Mouse (Mus musculus) embryonic facial prominence, embryonic 14.5 days (tissue): ENCODE measurements around the gene Dnah6. TPM values are rescaled to one million over a fixed set of nuclear protein-coding genes. Genes with fewer than 3 reads are reported as not detected.

Experiments used
- ATAC-seq: fragments of 200-750 bp; cut with Nextera tagmentation; 2 replicates; pipeline ENCODE4 v1.8.0; 2017; ENCODE audit warnings: low read depth, moderate number of reproducible peaks, moderate TSS enrichment
- DNase-seq: peaks from one replicate; pipeline ENCODE4 v3.0.0-alpha.2; 2015; ENCODE audit warnings: low spot score
- H3K27ac ChIP-seq: fragments of 300-500 bp; sonication (generic); replicated peaks from 2 replicates; pipeline ENCODE4 v1.5.1; 2014; ENCODE audit warnings: low read depth, mild to moderate bottlenecking, low read length, moderate library complexity
- H3K27me3 ChIP-seq: fragments of 300-500 bp; sonication (generic); replicated peaks from 2 replicates; pipeline ENCODE4 v1.6.1; 2014; ENCODE audit warnings: low read length; ENCODE audit not compliant: control insufficient read depth, insufficient read depth
- H3K36me3 ChIP-seq: fragments of 300-500 bp; sonication (generic); 2 replicates; pipeline ENCODE4 v1.6.1; 2014; ENCODE audit warnings: low read length, mixed read lengths; ENCODE audit not compliant: control insufficient read depth, insufficient read depth
- H3K4me1 ChIP-seq: fragments of 300-500 bp; sonication (generic); 2 replicates; pipeline ENCODE4 v1.6.1; 2014; ENCODE audit warnings: antibody characterized with exemption, low read length; ENCODE audit not compliant: control insufficient read depth, insufficient read depth
- H3K4me2 ChIP-seq: fragments of 300-500 bp; sonication (generic); 2 replicates; pipeline ENCODE4 v1.6.1; 2014; ENCODE audit warnings: low read depth, mild to moderate bottlenecking, low read length, moderate library complexity, mixed read lengths
- H3K4me3 ChIP-seq: fragments of 300-500 bp; sonication (generic); 2 replicates; pipeline ENCODE4 v1.5.1; 2014; ENCODE audit warnings: low read depth, mild to moderate bottlenecking, low read length
- H3K9ac ChIP-seq: fragments of 300-500 bp; sonication (generic); 2 replicates; pipeline ENCODE4 v1.6.1; 2014; ENCODE audit warnings: low read depth, mild to moderate bottlenecking, low read length, moderate library complexity, mixed read lengths
- H3K9me3 ChIP-seq: fragments of 300-500 bp; sonication (generic); 2 replicates; pipeline ENCODE4 v1.6.1; 2016; ENCODE audit warnings: low read length; ENCODE audit not compliant: control insufficient read depth
- WGBS: fragments of 180-500 bp; shearing (Covaris S2); extraction: QIAGEN DNeasy Blood & Tissue Kit; methylation state at CpG from one replicate; pipeline ENCODE4 v1.1.7; 2014; 5-methylcytosine and 5-hydroxymethylcytosine counted together
- polyA plus RNA-seq: library from polyadenylated mRNA; unstranded; fragments of >200 nt; fragmentation: Nextera tagmentation; extraction: Ambion mirVana; gene quantifications from 2 replicates; pipeline ENCODE4 v1.2.1, GENCODE M21; 2014

Gene Dnah6
- polyA plus RNA-seq, 1 experiment from 2014 or later, result 0.42 TPM

- H3K4me2 ChIP-seq, result no peak overlapping the region
- no peak for DNase-seq
- H3K4me1 ChIP-seq, result no peaks in the 10 kb centered on the region
- no peak overlapping the region for H3K27ac ChIP-seq
- no peak overlapping the region for H3K4me3 ChIP-seq
- 100% methylated on average over 1 of the region's 1 CpGs for WGBS
- H3K36me3 ChIP-seq, result no peaks in the 10 kb centered on the region
- H3K27me3 ChIP-seq, result no peaks in the 10 kb centered on the region
- no peaks in the 10 kb centered on the region for H3K9me3 ChIP-seq
- ATAC-seq, result no peak
- H3K9ac ChIP-seq, result no peak overlapping the region
Observed at GRCm38 (mm10) chr6:72998809-72999208, 222.6 kb downstream of the Dnah6 start.

DNA sequence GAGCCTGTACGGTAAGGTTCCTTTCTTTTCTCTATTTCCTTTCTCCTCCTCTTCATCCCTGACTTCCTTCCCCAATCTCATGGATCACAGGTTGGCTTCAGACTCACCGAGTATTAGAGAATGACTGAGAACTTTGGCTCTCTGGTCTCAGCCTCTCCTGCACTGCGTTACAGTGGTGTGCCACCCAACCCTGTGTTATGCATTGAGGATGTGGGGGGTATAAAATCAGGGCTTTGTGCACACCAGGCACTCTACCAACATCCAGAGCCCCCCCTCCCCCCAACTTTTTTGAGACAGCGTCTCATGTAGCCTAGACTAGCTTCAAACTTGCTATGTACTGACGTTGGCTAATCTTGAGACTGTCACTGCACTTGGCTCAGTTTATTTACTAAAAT is 227.8 kb downstream of the Dnah6 start:
- no peak overlapping the region for H3K27ac ChIP-seq
- no peak overlapping the region for H3K4me2 ChIP-seq
- H3K9me3 ChIP-seq, result no peaks in the 10 kb centered on the region
- ATAC-seq (no peak), DNase-seq (no peak)
- peaks cover 3% of the 10 kb centered on the region; the same call in 1 of the 2 replicates for H3K4me1 ChIP-seq
- no peaks in the 10 kb centered on the region for H3K36me3 ChIP-seq
- H3K9ac ChIP-seq, result no peak overlapping the region
- H3K4me3 ChIP-seq, result no peak overlapping the region
- H3K27me3 ChIP-seq, result no peaks in the 10 kb centered on the region
- WGBS, result 70% methylated on average over 5 of the region's 5 CpGs

DNA sequence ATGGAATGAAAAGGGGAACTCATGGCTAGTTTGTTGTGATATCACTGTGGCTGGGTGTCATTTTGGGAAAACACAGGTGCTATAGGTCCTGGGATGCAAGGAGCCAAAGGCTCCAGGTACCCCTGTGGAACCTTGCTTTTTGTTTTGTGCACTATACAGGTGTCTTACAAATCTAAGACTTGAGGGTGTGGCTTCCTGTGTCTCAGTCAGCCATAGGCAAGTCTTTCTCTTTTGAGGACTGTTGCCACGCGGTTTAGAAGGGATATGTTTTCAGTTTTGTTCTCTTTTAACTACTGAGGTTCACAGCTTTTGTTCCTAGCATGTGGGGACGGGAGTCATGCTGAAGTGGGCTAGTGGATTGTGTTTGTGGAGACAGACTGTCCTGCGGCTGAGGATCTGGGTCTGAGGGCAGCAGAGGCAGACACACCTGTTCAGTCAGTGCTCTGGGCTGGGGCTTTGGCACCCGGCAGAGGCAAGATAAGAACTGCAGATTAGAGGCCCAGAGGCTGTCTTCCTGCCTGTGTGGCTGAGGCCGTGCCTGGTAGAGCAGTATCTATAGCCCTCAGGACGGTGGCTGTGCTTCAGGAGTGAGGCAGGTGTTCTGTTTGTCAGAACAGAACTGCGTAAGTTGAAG is 228.3 kb downstream of the Dnah6 start:
- Histone ChIP-seq H3K4me1 (peaks cover 3% of the 10 kb centered on the region; the same call in 1 of the 2 replicates), H3K9ac (no peak overlapping the region), H3K4me3 (no peak overlapping the region), H3K27me3 (no peaks in the 10 kb centered on the region), H3K9me3 (no peaks in the 10 kb centered on the region), H3K36me3 (no peaks in the 10 kb centered on the region), H3K27ac (no peak overlapping the region), H3K4me2 (no peak overlapping the region)
- DNase-seq (no peak), ATAC-seq (no peak)
- 47% methylated on average over 8 of the region's 8 CpGs for WGBS

DNA sequence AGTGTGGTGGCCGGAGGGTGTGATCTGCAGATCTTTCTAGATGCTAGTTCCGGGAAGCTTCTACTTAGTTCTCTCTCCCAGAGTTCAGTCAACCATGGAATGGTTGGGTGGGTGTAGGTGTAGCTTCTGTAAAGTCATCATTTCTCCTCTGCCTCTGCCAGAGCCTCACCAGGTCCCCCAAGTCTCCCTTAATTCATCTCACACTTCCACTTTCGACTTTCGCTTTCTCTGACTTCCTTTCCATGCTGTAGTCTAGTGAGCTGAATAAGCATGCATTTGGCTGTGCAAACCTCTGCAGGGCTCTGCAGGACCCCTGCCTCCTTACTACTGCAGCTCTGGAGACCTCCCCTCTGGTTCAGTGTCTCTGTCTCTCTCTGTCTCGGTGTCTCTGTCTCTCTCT is 231.2 kb downstream of the Dnah6 start:
- Histone ChIP-seq H3K4me2 (no peak overlapping the region), H3K9me3 (no peaks in the 10 kb centered on the region), H3K27me3 (no peaks in the 10 kb centered on the region), H3K4me3 (no peak overlapping the region), H3K9ac (no peak overlapping the region), H3K4me1 (peaks cover 3% of the 10 kb centered on the region; the same call in 1 of the 2 replicates), H3K36me3 (no peaks in the 10 kb centered on the region), H3K27ac (no peak overlapping the region)
- DNase-seq (no peak), ATAC-seq (no peak)
- 82% methylated on average over 5 of the region's 5 CpGs for WGBS

DNA sequence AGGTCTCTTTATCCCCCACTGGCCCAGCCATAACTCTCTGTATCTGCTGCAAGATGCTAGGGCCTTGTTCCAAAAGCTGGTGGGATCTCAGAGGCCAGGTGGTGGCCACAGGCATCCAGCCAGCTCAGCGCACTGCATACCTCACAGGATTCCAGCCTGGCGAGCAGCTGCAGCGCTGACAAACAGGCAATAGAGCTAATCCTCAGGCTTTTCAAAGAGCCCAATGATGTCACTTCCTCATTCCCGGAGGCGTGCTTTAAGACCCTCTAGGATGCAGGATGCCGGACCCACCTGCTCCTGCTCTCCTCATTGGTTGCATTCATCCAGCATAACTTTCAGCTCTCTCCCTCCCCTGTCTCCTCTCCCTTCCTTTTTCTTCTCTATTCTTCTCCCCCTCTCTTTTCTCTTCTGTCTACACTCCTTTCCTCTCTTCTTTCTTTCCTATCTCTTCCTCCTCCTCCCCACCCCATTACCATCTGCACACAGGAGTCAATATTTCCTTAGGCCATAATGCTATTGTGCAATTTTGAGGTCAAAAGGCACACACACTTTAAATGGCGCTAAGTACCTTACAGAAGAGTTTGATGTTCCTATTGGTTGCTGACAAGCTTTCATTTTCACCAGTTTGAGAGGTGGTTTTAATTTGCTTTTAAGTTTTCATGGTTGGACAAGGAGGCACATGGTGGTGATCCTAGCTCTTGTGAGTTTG is 232.3 kb downstream of the Dnah6 start:
- DNase-seq (peak; percentile 94), ATAC-seq (peak; percentile 95)
- H3K27ac ChIP-seq, result no peak overlapping the region; the same call in 1 of the 2 replicates
- no peaks in the 10 kb centered on the region for H3K27me3 ChIP-seq
- peaks cover 3% of the 10 kb centered on the region; the same call in 1 of the 2 replicates for H3K4me1 ChIP-seq
- H3K4me2 ChIP-seq, result no peak overlapping the region
- no peaks in the 10 kb centered on the region for H3K36me3 ChIP-seq
- H3K9me3 ChIP-seq, result no peaks in the 10 kb centered on the region
- no peak overlapping the region for H3K9ac ChIP-seq
- WGBS, result 30% methylated on average over 7 of the region's 7 CpGs
- no peak overlapping the region for H3K4me3 ChIP-seq

DNA sequence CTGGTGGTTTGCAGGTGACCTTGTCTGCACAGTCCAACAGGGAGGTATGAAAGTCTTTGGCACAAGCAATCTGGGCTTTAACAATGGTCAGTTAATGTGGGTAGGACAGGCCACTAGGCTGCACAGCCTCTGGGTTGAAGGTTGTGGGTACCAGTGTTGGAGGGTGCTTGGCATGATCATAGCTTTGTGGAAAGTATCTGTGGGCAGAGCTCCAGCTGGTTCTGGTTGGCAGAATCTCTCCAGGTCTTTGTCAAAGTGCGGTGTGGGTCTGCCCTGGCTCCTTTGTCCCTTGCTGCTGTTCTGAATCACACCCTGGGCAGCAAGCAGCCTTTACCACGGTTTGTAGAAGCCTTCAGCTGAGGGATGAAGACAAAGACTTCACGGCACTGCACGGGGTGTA is 238.9 kb downstream of the Dnah6 start:
- Histone ChIP-seq H3K9ac (no peak overlapping the region), H3K27me3 (no peaks in the 10 kb centered on the region), H3K4me1 (peaks cover 23% of the 10 kb centered on the region), H3K36me3 (no peaks in the 10 kb centered on the region), H3K27ac (no peak overlapping the region; the same call in 1 of the 2 replicates), H3K4me3 (no peak overlapping the region), H3K4me2 (no peak overlapping the region), H3K9me3 (no peaks in the 10 kb centered on the region)
- 78% methylated on average over 4 of the region's 4 CpGs for WGBS
- ATAC-seq (no peak), DNase-seq (no peak)

DNA sequence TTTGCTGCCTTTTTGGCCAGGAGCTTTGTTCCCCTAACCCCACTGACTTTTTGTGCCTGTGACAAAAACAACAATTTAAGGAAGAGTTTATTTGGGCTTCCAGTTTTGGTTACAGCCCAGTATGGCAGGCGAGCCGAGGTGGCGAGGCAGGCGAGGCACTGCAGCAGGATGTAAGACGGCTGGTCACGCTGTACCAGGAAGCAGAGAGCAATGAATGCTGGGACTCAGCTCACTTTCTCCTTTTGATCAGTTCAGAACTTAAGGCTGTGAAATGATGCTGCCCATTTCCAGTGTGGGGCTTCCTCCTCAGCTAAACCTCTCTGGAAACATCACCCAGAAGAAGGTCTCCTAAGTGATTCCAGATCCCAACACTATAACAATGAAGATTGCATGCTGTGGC is 239.6 kb downstream of the Dnah6 start:
- H3K27ac ChIP-seq, result peak overlapping the region; percentile 71
- H3K4me2 ChIP-seq, result peak overlapping the region; percentile 18; the same call in 1 of the 2 replicates
- WGBS, result 31% methylated on average over 6 of the region's 6 CpGs

GRCm38 (mm10) chr6:72981124-72981651 is 240.3 kb downstream of the Dnah6 start:
- DNase-seq (peak; percentile 93), ATAC-seq (peak; percentile 92)
- no peaks in the 10 kb centered on the region for H3K9me3 ChIP-seq
- no peak overlapping the region for H3K4me3 ChIP-seq
- H3K4me2 ChIP-seq, result peak overlapping the region; percentile 18; the same call in 1 of the 2 replicates
- H3K36me3 ChIP-seq, result no peaks in the 10 kb centered on the region
- 10% methylated on average over 8 of the region's 9 CpGs for WGBS
- no peaks in the 10 kb centered on the region for H3K27me3 ChIP-seq
- H3K9ac ChIP-seq, result 0 out of 2 replicates have a peak overlapping the region, but pooled peaks have one; percentile 27
- H3K4me1 ChIP-seq, result peaks cover 23% of the 10 kb centered on the region
- peak overlapping the region; percentile 71 for H3K27ac ChIP-seq

More for the DNA sequence above, 239.6 kb downstream of the Dnah6 start:
- ATAC-seq (no peak), DNase-seq (no peak)
- Histone ChIP-seq H3K9me3 (no peaks in the 10 kb centered on the region), H3K4me3 (no peak overlapping the region), H3K27me3 (no peaks in the 10 kb centered on the region), H3K4me1 (peaks cover 23% of the 10 kb centered on the region), H3K36me3 (no peaks in the 10 kb centered on the region), H3K9ac (no peak overlapping the region)
